Mouse (Mus musculus) MEL (cell line): ENCODE results near the gene Lep. TPM values are rescaled to one million over a fixed set of nuclear protein-coding genes. Genes with fewer than 3 reads are reported as not detected.

Experiments used
- DNase-seq: peaks from one replicate; pipeline ENCODE4 v3.0.0; 2011; ENCODE audit warnings: low read depth, low spot score
- H3K27ac ChIP-seq: 2 replicates; pipeline ENCODE4 v1.5.1; 2012; ENCODE audit warnings: low read depth, mild to moderate bottlenecking, control low read depth, low read length, moderate library complexity; ENCODE audit not compliant: control insufficient read depth
- H3K27me3 ChIP-seq, 2 experiments: fragments of 150-350 bp in 1 of 2; sonication (generic) in 1 of 2; 2 replicates each; pipeline ENCODE4 v1.6.1; 2012; ENCODE audit warnings: low read length in 2 of 2, mild to moderate bottlenecking in 2 of 2, improper control_type of control experiment in 1 of 2, moderate library complexity in 1 of 2; ENCODE audit not compliant: insufficient read depth in 2 of 2, control insufficient read depth in 1 of 2
- H3K36me3 ChIP-seq, 2 experiments: 2 replicates each; pipeline ENCODE4 v1.6.1; 2012 to 2014; ENCODE audit warnings: low read length in 2 of 2, improper control_type of control experiment in 1 of 2, inconsistent platforms in 1 of 2, mild to moderate bottlenecking in 1 of 2; ENCODE audit not compliant: insufficient read depth in 2 of 2, control insufficient read depth in 1 of 2
- H3K4me1 ChIP-seq, 2 experiments: fragments of 150-350 bp in 1 of 2; sonication (generic) in 1 of 2; 2 replicates each; pipeline ENCODE4 v1.6.1; 2012; ENCODE audit warnings: low read length in 2 of 2, improper control_type of control experiment in 1 of 2, mild to moderate bottlenecking in 1 of 2; ENCODE audit not compliant: insufficient read depth in 2 of 2, control insufficient read depth in 1 of 2
- H3K4me3 ChIP-seq, 2 experiments: fragments of 150-350 bp in 1 of 2; sonication (generic) in 1 of 2; 2 replicates each; pipeline ENCODE4 v1.5.1; 2012; ENCODE audit warnings: low read depth in 2 of 2, low read length in 2 of 2, mild to moderate bottlenecking in 2 of 2, moderate library complexity in 2 of 2, control low read depth in 1 of 2, improper control_type of control experiment in 1 of 2; ENCODE audit not compliant: control insufficient read depth in 1 of 2, insufficient read depth in 1 of 2
- H3K79me2 ChIP-seq: 2 replicates; pipeline ENCODE4 v1.6.1; 2012; ENCODE audit warnings: mild to moderate bottlenecking, low read length, moderate library complexity; ENCODE audit not compliant: control insufficient read depth, poor library complexity, insufficient read depth
- H3K9ac ChIP-seq: 2 replicates; pipeline ENCODE4 v1.6.1; 2012; ENCODE audit warnings: low read depth, mild to moderate bottlenecking, control low read depth, low read length, moderate library complexity; ENCODE audit not compliant: control insufficient read depth, poor library complexity, severe bottlenecking
- H3K9me3 ChIP-seq: fragments of 150-350 bp; sonication (generic); replicated peaks from 2 replicates; pipeline ENCODE4 v1.6.1; 2012; ENCODE audit warnings: mild to moderate bottlenecking, low read length, improper control_type of control experiment, moderate library complexity; ENCODE audit not compliant: insufficient read depth
- BHLHE40 ChIP-seq: IDR thresholded peaks from 2 replicates; pipeline ENCODE4 v1.6.1; 2012; ENCODE audit warnings: low read depth, mild to moderate bottlenecking, inconsistent platforms, low read length, improper control_type of control experiment, borderline replicate concordance
- CTCF ChIP-seq, 3 experiments: IDR thresholded peaks in 2 of 3; conservative IDR thresholded peaks in 1 of 3; 2 replicates each; pipeline ENCODE4 v1.5.1; 2011 to 2012; ENCODE audit warnings: low read length in 3 of 3, low read depth in 2 of 3, mild to moderate bottlenecking in 2 of 3, improper control_type of control experiment in 1 of 3, inconsistent platforms in 1 of 3, mixed read lengths in 1 of 3, moderate library complexity in 1 of 3; ENCODE audit not compliant: control insufficient read depth in 1 of 3, insufficient read depth in 1 of 3, poor library complexity in 1 of 3, severe bottlenecking in 1 of 3
- E2F4 ChIP-seq: IDR thresholded peaks from 2 replicates; pipeline ENCODE4 v1.6.1; 2011; ENCODE audit warnings: low read depth, low read length, improper control_type of control experiment, borderline replicate concordance
- ELF1 ChIP-seq: IDR thresholded peaks from 2 replicates; pipeline ENCODE4 v1.6.1; 2014; ENCODE audit warnings: low read depth, mild to moderate bottlenecking, inconsistent platforms, low read length, improper control_type of control experiment, moderate library complexity
- ETS1 ChIP-seq: IDR thresholded peaks from 2 replicates; pipeline ENCODE4 v1.6.1; 2012; ENCODE audit warnings: low read depth, mild to moderate bottlenecking, inconsistent platforms, low read length, improper control_type of control experiment, moderate library complexity
- JUND ChIP-seq: IDR thresholded peaks from 2 replicates; pipeline ENCODE4 v1.6.1; 2011; ENCODE audit warnings: low read depth, mild to moderate bottlenecking, improper control_type of control experiment, low read length
- KAT2A ChIP-seq: conservative IDR thresholded peaks from 2 replicates; pipeline ENCODE4 v1.6.1; 2012; ENCODE audit warnings: low read depth, low read length, improper control_type of control experiment, inconsistent platforms
- MAFK ChIP-seq: IDR thresholded peaks from 2 replicates; pipeline ENCODE4 v1.6.1; 2011; ENCODE audit warnings: low read depth, mild to moderate bottlenecking, low read length, improper control_type of control experiment, borderline replicate concordance
- MAX ChIP-seq: IDR thresholded peaks from 2 replicates; pipeline ENCODE4 v1.6.1; 2011; ENCODE audit warnings: low read length, improper control_type of control experiment
- MAZ ChIP-seq: IDR thresholded peaks from 2 replicates; pipeline ENCODE4 v1.6.1; 2012; ENCODE audit warnings: low read depth, mild to moderate bottlenecking, inconsistent platforms, low read length, improper control_type of control experiment
- MEF2A ChIP-seq: IDR thresholded peaks from 2 replicates; pipeline ENCODE4 v1.6.1; 2014; ENCODE audit warnings: low read depth, mild to moderate bottlenecking, inconsistent platforms, low read length, improper control_type of control experiment; ENCODE audit not compliant: poor library complexity, insufficient replicate concordance, severe bottlenecking; ENCODE audit errors: extremely low read depth
- MXI1 ChIP-seq: IDR thresholded peaks from 2 replicates; pipeline ENCODE4 v1.6.1; 2011; ENCODE audit warnings: mild to moderate bottlenecking, low read depth, low read length, improper control_type of control experiment
- MYB ChIP-seq: IDR thresholded peaks from 2 replicates; pipeline ENCODE4 v1.6.1; 2011; ENCODE audit warnings: mild to moderate bottlenecking, low read depth, low read length, improper control_type of control experiment
- MYC ChIP-seq: IDR thresholded peaks from 2 replicates; pipeline ENCODE4 v1.6.1; 2011; ENCODE audit warnings: low read depth, mild to moderate bottlenecking, low read length, improper control_type of control experiment, moderate library complexity
- POLR2A ChIP-seq, 2 experiments: IDR thresholded peaks; 2 replicates each; pipeline ENCODE4 v1.6.1; 2011 to 2012; ENCODE audit warnings: low read length in 2 of 2, mild to moderate bottlenecking in 2 of 2, control low read depth in 1 of 2, improper control_type of control experiment in 1 of 2, low read depth in 1 of 2, moderate library complexity in 1 of 2; ENCODE audit not compliant: control insufficient read depth in 1 of 2, insufficient read depth in 1 of 2, poor library complexity in 1 of 2
- POLR2AphosphoS2 ChIP-seq: IDR thresholded peaks from 2 replicates; pipeline ENCODE4 v1.6.1; 2011; ENCODE audit warnings: low read length, improper control_type of control experiment
- POLR2AphosphoS5 ChIP-seq: IDR thresholded peaks from 2 replicates; pipeline ENCODE4 v1.6.1; 2012; ENCODE audit warnings: low read depth, borderline replicate concordance, mild to moderate bottlenecking, inconsistent platforms, low read length, moderate library complexity, mixed read lengths
- RAD21 ChIP-seq: IDR thresholded peaks from 2 replicates; pipeline ENCODE4 v1.6.1; 2011; ENCODE audit warnings: mild to moderate bottlenecking, low read depth, low read length, improper control_type of control experiment
- RCOR1 ChIP-seq: IDR thresholded peaks from 2 replicates; pipeline ENCODE4 v1.6.1; 2012; ENCODE audit warnings: low read depth, mild to moderate bottlenecking, inconsistent platforms, low read length, improper control_type of control experiment
- SIN3A ChIP-seq: IDR thresholded peaks from 2 replicates; pipeline ENCODE4 v1.6.1; 2012; ENCODE audit warnings: low read length, improper control_type of control experiment, inconsistent platforms
- SMC3 ChIP-seq: IDR thresholded peaks from 2 replicates; pipeline ENCODE4 v1.6.1; 2011; ENCODE audit warnings: low read depth, low read length, improper control_type of control experiment
- TAL1 ChIP-seq: IDR thresholded peaks from 2 replicates; pipeline ENCODE4 v1.6.1; 2012; ENCODE audit warnings: mild to moderate bottlenecking, inconsistent platforms, low read length, moderate library complexity, mixed read lengths
- TBP ChIP-seq: IDR thresholded peaks from 2 replicates; pipeline ENCODE4 v1.8.0; 2011; ENCODE audit warnings: low read depth, low read length, improper control_type of control experiment
- TCF12 ChIP-seq: IDR thresholded peaks from 2 replicates; pipeline ENCODE4 v1.6.1; 2014; ENCODE audit warnings: low read depth, mild to moderate bottlenecking, inconsistent platforms, low read length, improper control_type of control experiment, moderate library complexity
- USF1 ChIP-seq: IDR thresholded peaks from 2 replicates; pipeline ENCODE4 v1.6.1; 2014; ENCODE audit warnings: low read depth, mild to moderate bottlenecking, inconsistent platforms, low read length, improper control_type of control experiment, moderate library complexity
- USF2 ChIP-seq, 2 experiments: IDR thresholded peaks; 2 replicates each; pipeline ENCODE4 v1.6.1; 2011 to 2012; ENCODE audit warnings: improper control_type of control experiment in 2 of 2, low read length in 2 of 2, borderline replicate concordance in 1 of 2, inconsistent platforms in 1 of 2, low read depth in 1 of 2, mild to moderate bottlenecking in 1 of 2; ENCODE audit not compliant: insufficient read depth in 1 of 2
- ZC3H11A ChIP-seq: IDR thresholded peaks from 2 replicates; pipeline ENCODE4 v1.6.1; 2012; ENCODE audit warnings: low read depth, mild to moderate bottlenecking, inconsistent platforms, low read length, improper control_type of control experiment
- ZKSCAN1 ChIP-seq: IDR thresholded peaks from 2 replicates; pipeline ENCODE4 v1.6.1; 2012; ENCODE audit warnings: low read depth, mild to moderate bottlenecking, inconsistent platforms, low read length, improper control_type of control experiment, moderate library complexity
- ZMIZ1 ChIP-seq: IDR thresholded peaks from 2 replicates; pipeline ENCODE4 v1.6.1; 2012; ENCODE audit warnings: low read depth, mild to moderate bottlenecking, inconsistent platforms, low read length, improper control_type of control experiment, moderate library complexity
- ZNF384 ChIP-seq: IDR thresholded peaks from 2 replicates; pipeline ENCODE4 v1.6.1; 2012; ENCODE audit warnings: low read depth, mild to moderate bottlenecking, inconsistent platforms, low read length, improper control_type of control experiment
- polyA plus RNA-seq, 2 experiments: library from polyadenylated mRNA; stranded (reverse) in 1 of 2; unstranded in 1 of 2; fragments of >175 nt in 1 of 2; fragments of >200 nt in 1 of 2; gene quantifications; 2 replicates each; pipeline versions ENCODE4 v1.2.1 to v1.2.4; 2012; ENCODE audit warnings: low replicate concordance in 2 of 2, low read depth in 1 of 2; ENCODE audit not compliant: insufficient read length in 2 of 2, insufficient read depth in 1 of 2, missing spikeins in 1 of 2
- total RNA-seq: library from RNA; depleted of rRNA; stranded (reverse); fragments of 300-350 nt; gene quantifications from 2 replicates; pipeline ENCODE4 v1.2.3, GENCODE M21; 2012

Gene Lep
- total and polyA plus RNA-seq, 3 experiments = not detected

DNA sequence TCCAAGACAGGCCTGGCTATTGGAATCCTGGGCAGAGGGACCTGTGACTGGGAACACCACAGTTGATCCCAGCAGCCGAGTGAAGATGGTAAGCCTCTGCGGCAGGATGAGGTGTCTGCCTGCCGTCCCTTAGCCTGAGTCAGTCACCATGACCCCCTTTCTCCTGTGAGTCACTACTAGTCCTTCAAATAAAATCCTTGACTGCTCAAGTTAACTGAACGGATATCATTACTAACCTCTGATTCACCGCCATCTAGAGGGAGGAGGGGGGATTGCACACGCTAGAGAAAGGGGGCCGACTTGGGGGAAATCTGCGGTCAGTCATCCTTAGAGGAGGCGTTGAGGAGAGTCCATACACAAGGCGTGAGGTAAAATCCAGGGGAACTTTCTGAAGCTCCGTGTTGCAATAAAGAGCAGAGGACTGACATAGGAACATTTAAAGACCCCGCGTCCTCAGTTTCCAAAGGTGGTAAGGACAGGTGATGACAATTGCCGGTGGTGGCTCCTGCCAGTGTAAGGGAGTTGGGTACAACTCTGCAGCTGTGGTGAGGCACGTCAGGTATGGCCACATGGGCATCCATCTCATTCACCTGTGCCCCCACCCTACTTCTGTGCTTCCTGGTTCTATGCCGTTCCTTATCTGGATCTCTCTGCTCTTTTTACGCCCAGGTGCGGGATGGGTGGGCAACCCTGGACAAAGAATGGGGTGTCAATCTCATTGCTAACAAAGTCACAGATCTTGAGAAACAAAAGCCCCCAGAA is 36.6 kb upstream of the Lep start:
- Histone ChIP-seq H3K4me3 (peak overlapping the region in 1 of 2 experiments; percentile 9; a peak in 1 of 4 replicates), H3K27me3 (no peaks in the 10 kb centered on the region; a peak in 2 of 4 replicates), H3K27ac (no peak overlapping the region), H3K9me3 (no peaks in the 10 kb centered on the region), H3K79me2 (no peaks in the 10 kb centered on the region), H3K36me3 (no peaks in the 10 kb centered on the region), H3K9ac (no peak overlapping the region), H3K4me1 (no peaks in the 10 kb centered on the region)
- DNase-seq = peak; percentile 71
- TF ChIP-seq CTCF (IDR thresholded peaks at IDR 0.05 in 2 of 3, conservative IDR thresholded peaks at IDR 0.05 in 1 of 3; ENCODE audit: control insufficient read depth in 1 of 3, insufficient read depth in 1 of 3, low read depth in 2 of 3, low read length in 3 of 3, poor library complexity in 1 of 3, severe bottlenecking in 1 of 3) (peak; percentile 58 to 86 (median 74)), SMC3 (peak; percentile 66), RAD21 (peak; percentile 54), USF2 (IDR thresholded peaks at IDR 0.05; ENCODE audit: borderline replicate concordance in 1 of 2, insufficient read depth in 1 of 2, low read depth in 1 of 2, low read length in 2 of 2) (no peak)

DNA sequence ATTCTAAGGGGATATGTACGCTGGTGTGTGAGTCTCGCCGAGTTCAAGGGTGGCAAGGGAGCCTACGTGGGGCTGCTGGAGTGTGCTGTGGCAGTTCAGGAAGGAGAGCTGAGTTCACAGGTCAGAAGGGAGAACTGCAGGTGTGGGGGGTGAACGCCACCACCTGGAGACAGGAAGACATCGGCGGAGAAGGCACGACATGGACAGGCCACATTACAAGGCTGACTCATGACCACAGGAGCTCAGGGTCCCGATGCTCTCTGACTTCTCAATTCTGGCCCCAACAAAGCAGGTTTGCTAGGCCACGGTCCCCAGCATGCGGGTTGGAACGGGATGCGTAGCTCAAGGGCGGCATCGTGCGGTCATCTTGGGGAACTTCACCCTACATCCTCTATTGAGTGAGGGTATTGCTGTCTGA is 36.0 kb upstream of the Lep start:
- TF ChIP-seq ZKSCAN1 (no peak), BHLHE40 (no peak), RCOR1 (no peak), ZC3H11A (peak; percentile 75), TBP (no peak), KAT2A (no peak), MXI1 (no peak), ZNF384 (no peak), ETS1 (no peak), SMC3 (peak; percentile 86), JUND (no peak), SIN3A (no peak), MYB (no peak), USF1 (no peak), E2F4 (no peak), POLR2A (IDR thresholded peaks at IDR 0.05; ENCODE audit: control insufficient read depth in 1 of 2, insufficient read depth in 1 of 2, low read depth in 1 of 2, low read length in 2 of 2, poor library complexity in 1 of 2) (no peak), POLR2AphosphoS5 (no peak), MEF2A (no peak), RAD21 (peak; percentile 96), TCF12 (no peak), CTCF (IDR thresholded peaks at IDR 0.05 in 2 of 3, conservative IDR thresholded peaks at IDR 0.05 in 1 of 3; ENCODE audit: control insufficient read depth in 1 of 3, insufficient read depth in 1 of 3, low read depth in 2 of 3, low read length in 3 of 3, poor library complexity in 1 of 3, severe bottlenecking in 1 of 3) (peak; percentile 94 to 96 (median 96)), MYC (no peak), ELF1 (no peak), TAL1 (no peak), MAZ (no peak), ZMIZ1 (no peak), POLR2AphosphoS2 (no peak), MAFK (no peak), MAX (0 out of 2 replicates have a peak, but pooled peaks have one; percentile 10)
- TF ChIP-seq, all 39 proteins: peak for 5
- H3K27ac ChIP-seq = no peak overlapping the region
- peak; percentile 82 for DNase-seq
- H3K36me3 ChIP-seq = no peaks in the 10 kb centered on the region
- H3K9ac ChIP-seq = no peak overlapping the region
- no peaks in the 10 kb centered on the region for H3K4me1 ChIP-seq
- no peaks in the 10 kb centered on the region for H3K79me2 ChIP-seq
- H3K27me3 ChIP-seq = no peaks in the 10 kb centered on the region; a peak in 2 of 4 replicates
- H3K9me3 ChIP-seq = no peaks in the 10 kb centered on the region
- peak overlapping the region in 1 of 2 experiments; percentile 9; a peak in 1 of 4 replicates for H3K4me3 ChIP-seq
